Mouse (Mus musculus): ENCODE data around the gene Dctd. TPM values are rescaled to one million over a fixed set of nuclear protein-coding genes. Genes with fewer than 3 reads are reported as not detected.
"Not testable (repeated sequence)": the region's sequence is repeated elsewhere in the genome, so short reads cannot be mapped to it uniquely, and the experiment has no call there.

Dctd gene
- polyA plus RNA-seq, 1 experiment from 2014 or later, result 16.0 TPM

GRCm38 (mm10) chr8:48157718-48158117 lies 58.8 kb downstream of the Dctd start:
- Histone ChIP-seq H3K36me3 (ENCODE audit: control insufficient read depth, insufficient read depth, low read length) (no peaks in the 10 kb centered on the region), H3K4me3 (ENCODE audit: low read depth, low read length) (no peak overlapping the region), H3K9me3 (replicated peaks; ENCODE audit: control insufficient read depth, low read length, poor library complexity, severe bottlenecking) (no peaks in the 10 kb centered on the region; the same call in 1 of the 2 replicates), H3K4me2 (ENCODE audit: low read length) (no peak overlapping the region), H3K4me1 (ENCODE audit: control insufficient read depth, insufficient read depth, low read length) (peaks cover 11% of the 10 kb centered on the region), H3K27ac (ENCODE audit: low read length) (no peak overlapping the region), H3K27me3 (ENCODE audit: control insufficient read depth, insufficient read depth, low read depth, low read length) (no peaks in the 10 kb centered on the region), H3K9ac (ENCODE audit: low read depth, low read length) (no peak overlapping the region)
- ATAC-seq, result no peak
- 33% methylated on average over 10 of the region's 10 CpGs for WGBS

DNA sequence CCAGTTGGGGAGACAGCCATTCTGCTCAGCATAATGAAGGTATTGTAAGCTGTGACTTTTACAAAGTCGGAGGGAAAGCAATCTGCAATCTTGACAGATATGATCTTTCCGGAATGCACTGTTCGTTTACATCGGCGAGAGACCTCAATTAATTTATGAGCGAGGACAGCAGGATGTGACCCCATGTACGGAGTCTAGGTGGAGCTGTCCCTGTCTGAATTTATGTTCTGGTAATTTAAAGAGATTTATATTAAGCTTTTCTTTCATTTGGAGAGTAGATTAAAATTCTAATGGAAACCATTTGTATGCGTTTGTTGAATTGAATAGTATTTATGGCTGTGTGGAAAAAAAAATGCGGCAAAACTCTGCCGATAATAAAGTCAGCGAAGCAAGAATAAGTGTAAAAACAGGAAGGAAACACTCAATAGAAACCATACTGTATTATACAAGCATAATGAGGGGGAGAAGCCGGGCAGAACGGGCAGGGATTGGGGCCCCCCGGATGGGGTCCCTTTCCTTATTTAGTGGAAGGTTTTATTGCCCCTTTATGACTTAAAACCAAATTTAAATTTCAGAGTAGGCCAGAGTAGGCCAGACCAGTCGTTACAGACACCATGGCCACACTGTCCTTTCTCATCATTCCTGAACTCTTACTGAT lies 59.8 kb downstream of the Dctd start:
- no peak for ATAC-seq
- H3K4me2 ChIP-seq (ENCODE audit: low read length), result no peak overlapping the region
- H3K9ac ChIP-seq (ENCODE audit: low read depth, low read length), result no peak overlapping the region
- no peak overlapping the region for H3K27ac ChIP-seq (ENCODE audit: low read length)
- H3K9me3 ChIP-seq (replicated peaks; ENCODE audit: control insufficient read depth, low read length, poor library complexity, severe bottlenecking), result no peaks in the 10 kb centered on the region; the same call in 1 of the 2 replicates
- no peaks in the 10 kb centered on the region for H3K36me3 ChIP-seq (ENCODE audit: control insufficient read depth, insufficient read depth, low read length)
- H3K4me3 ChIP-seq (ENCODE audit: low read depth, low read length), result no peak overlapping the region
- WGBS, result 65% methylated on average over 15 of the region's 15 CpGs
- H3K4me1 ChIP-seq (ENCODE audit: control insufficient read depth, insufficient read depth, low read length), result peaks cover 4% of the 10 kb centered on the region
- H3K27me3 ChIP-seq (ENCODE audit: control insufficient read depth, insufficient read depth, low read depth, low read length), result no peaks in the 10 kb centered on the region

DNA sequence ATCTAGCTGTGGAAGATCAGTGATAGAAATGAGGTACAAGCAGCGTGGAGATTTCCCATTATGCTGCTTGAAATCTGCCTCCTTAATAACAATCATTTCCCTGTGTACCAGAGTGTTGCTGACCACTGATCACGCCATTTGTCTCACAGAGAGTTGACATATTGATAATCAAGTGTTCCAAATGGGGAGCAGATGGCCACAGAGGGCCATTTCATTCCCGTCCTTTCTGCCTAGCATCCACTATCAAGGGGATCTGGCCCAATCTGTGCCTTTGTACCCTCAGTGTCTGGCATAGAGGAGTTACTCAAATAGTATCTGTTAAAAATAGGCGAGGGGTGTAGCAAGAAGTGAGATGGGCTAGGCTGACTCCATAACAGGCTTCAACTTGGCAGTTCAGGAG lies 78.5 kb downstream of the Dctd start:
- Histone ChIP-seq H3K4me3 (ENCODE audit: low read depth, low read length) (no peak overlapping the region), H3K4me1 (ENCODE audit: control insufficient read depth, insufficient read depth, low read length) (no peaks in the 10 kb centered on the region), H3K27me3 (ENCODE audit: control insufficient read depth, insufficient read depth, low read depth, low read length) (no peaks in the 10 kb centered on the region), H3K9ac (ENCODE audit: low read depth, low read length) (no peak overlapping the region), H3K9me3 (replicated peaks; ENCODE audit: control insufficient read depth, low read length, poor library complexity, severe bottlenecking) (no peaks in the 10 kb centered on the region), H3K36me3 (ENCODE audit: control insufficient read depth, insufficient read depth, low read length) (no peaks in the 10 kb centered on the region), H3K27ac (ENCODE audit: low read length) (no peak overlapping the region), H3K4me2 (ENCODE audit: low read length) (no peak overlapping the region)
- ATAC-seq, result no peak
- 80% methylated on average over 4 of the region's 4 CpGs for WGBS

DNA sequence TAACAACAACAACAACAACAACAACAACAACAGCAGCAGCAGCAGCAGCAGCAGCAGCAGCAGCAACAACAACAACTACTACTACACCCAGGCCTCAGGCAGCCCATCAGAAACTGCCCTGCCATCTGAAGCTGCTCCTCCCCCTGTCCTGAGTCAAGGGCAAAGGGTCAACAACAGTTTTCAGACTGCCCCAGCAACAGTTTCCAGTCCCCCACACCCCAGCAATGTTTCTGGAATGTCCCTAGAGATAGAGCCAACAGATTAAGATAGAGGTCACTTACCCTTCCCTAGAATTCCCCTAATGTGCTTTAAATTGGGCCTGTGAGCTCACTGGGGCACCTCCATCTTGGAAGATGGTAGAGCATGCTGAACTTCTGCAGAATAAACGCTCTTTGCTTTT lies 79.0 kb downstream of the Dctd start:
- H3K27ac ChIP-seq (ENCODE audit: low read length), result no peak overlapping the region
- no peak overlapping the region for H3K4me3 ChIP-seq (ENCODE audit: low read depth, low read length)
- H3K27me3 ChIP-seq (ENCODE audit: control insufficient read depth, insufficient read depth, low read depth, low read length), result no peaks in the 10 kb centered on the region
- H3K9ac ChIP-seq (ENCODE audit: low read depth, low read length), result no peak overlapping the region
- H3K4me2 ChIP-seq (ENCODE audit: low read length), result no peak overlapping the region
- no peaks in the 10 kb centered on the region for H3K4me1 ChIP-seq (ENCODE audit: control insufficient read depth, insufficient read depth, low read length)
- 92% methylated on average over 1 of the region's 1 CpGs for WGBS
- ATAC-seq, result no peak
- no peaks in the 10 kb centered on the region for H3K9me3 ChIP-seq (replicated peaks; ENCODE audit: control insufficient read depth, low read length, poor library complexity, severe bottlenecking)
- H3K36me3 ChIP-seq (ENCODE audit: control insufficient read depth, insufficient read depth, low read length), result no peaks in the 10 kb centered on the region

DNA sequence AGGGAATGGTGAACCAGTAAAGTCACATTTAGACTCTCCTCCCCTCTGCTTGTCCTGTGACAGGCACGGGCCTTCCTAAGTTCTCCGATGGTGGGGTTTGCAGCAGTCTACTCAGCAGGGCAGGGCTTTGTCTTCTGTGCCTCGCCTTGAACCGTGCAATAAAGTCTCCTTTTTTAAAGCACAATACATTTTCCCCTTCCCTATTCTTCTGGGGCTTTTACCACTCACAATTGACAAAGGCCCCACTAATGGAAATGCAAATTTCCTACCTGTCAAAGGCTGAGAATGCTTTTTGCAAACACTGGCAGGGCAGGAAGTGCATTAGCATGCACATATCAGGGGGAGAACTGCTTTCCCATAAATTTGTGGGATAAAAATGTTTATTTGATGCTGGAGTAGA lies 80.1 kb downstream of the Dctd start:
- H3K9ac ChIP-seq (ENCODE audit: low read depth, low read length), result no peak overlapping the region
- no peaks in the 10 kb centered on the region for H3K36me3 ChIP-seq (ENCODE audit: control insufficient read depth, insufficient read depth, low read length)
- H3K4me2 ChIP-seq (ENCODE audit: low read length), result no peak overlapping the region
- WGBS, result 14% methylated on average over 4 of the region's 4 CpGs
- no peaks in the 10 kb centered on the region for H3K27me3 ChIP-seq (ENCODE audit: control insufficient read depth, insufficient read depth, low read depth, low read length)
- no peak overlapping the region for H3K27ac ChIP-seq (ENCODE audit: low read length)
- ATAC-seq, result no peak
- no peaks in the 10 kb centered on the region for H3K9me3 ChIP-seq (replicated peaks; ENCODE audit: control insufficient read depth, low read length, poor library complexity, severe bottlenecking)
- H3K4me1 ChIP-seq (ENCODE audit: control insufficient read depth, insufficient read depth, low read length), result no peaks in the 10 kb centered on the region
- no peak overlapping the region for H3K4me3 ChIP-seq (ENCODE audit: low read depth, low read length)

GRCm38 (mm10) chr8:48180146-48180545 lies 81.3 kb downstream of the Dctd start:
- H3K27me3 ChIP-seq (ENCODE audit: control insufficient read depth, insufficient read depth, low read depth, low read length); H3K9me3 ChIP-seq (replicated peaks; ENCODE audit: control insufficient read depth, low read length, poor library complexity, severe bottlenecking); H3K9ac ChIP-seq (ENCODE audit: low read depth, low read length); H3K36me3 ChIP-seq (ENCODE audit: control insufficient read depth, insufficient read depth, low read length); H3K4me1 ChIP-seq (ENCODE audit: control insufficient read depth, insufficient read depth, low read length); H3K4me2 ChIP-seq (ENCODE audit: low read length); ATAC-seq; H3K4me3 ChIP-seq (ENCODE audit: low read depth, low read length); H3K27ac ChIP-seq (ENCODE audit: low read length): not testable (repeated sequence)
- 97% methylated on average over 9 of the region's 9 CpGs for WGBS

GRCm38 (mm10) chr8:48181000-48181399 lies 82.1 kb downstream of the Dctd start:
- Histone ChIP-seq H3K27me3 (ENCODE audit: control insufficient read depth, insufficient read depth, low read depth, low read length) (no peaks in the 10 kb centered on the region), H3K4me3 (ENCODE audit: low read depth, low read length) (no peak overlapping the region), H3K27ac (ENCODE audit: low read length) (no peak overlapping the region), H3K9ac (ENCODE audit: low read depth, low read length) (no peak overlapping the region), H3K36me3 (ENCODE audit: control insufficient read depth, insufficient read depth, low read length) (no peaks in the 10 kb centered on the region), H3K9me3 (replicated peaks; ENCODE audit: control insufficient read depth, low read length, poor library complexity, severe bottlenecking) (no peaks in the 10 kb centered on the region), H3K4me2 (ENCODE audit: low read length) (no peak overlapping the region), H3K4me1 (ENCODE audit: control insufficient read depth, insufficient read depth, low read length) (no peaks in the 10 kb centered on the region)
- no peak for ATAC-seq
- 90% methylated on average over 3 of the region's 3 CpGs for WGBS

- ATAC-seq, result no peak
These were observed 84.9 kb downstream of the Dctd start for GRCm38 (mm10) chr8:48183758-48184157.

GRCm38 (mm10) chr8:48188586-48188985 lies 89.7 kb downstream of the Dctd start:
- H3K4me3 ChIP-seq (ENCODE audit: low read depth, low read length), result no peak overlapping the region
- no peak overlapping the region for H3K27ac ChIP-seq (ENCODE audit: low read length)
- H3K4me2 ChIP-seq (ENCODE audit: low read length), result no peak overlapping the region
- ATAC-seq, result no peak
- no peaks in the 10 kb centered on the region for H3K27me3 ChIP-seq (ENCODE audit: control insufficient read depth, insufficient read depth, low read depth, low read length)
- WGBS, result 98% methylated on average over 12 of the region's 12 CpGs
- H3K4me1 ChIP-seq (ENCODE audit: control insufficient read depth, insufficient read depth, low read length), result no peaks in the 10 kb centered on the region
- H3K9ac ChIP-seq (ENCODE audit: low read depth, low read length), result no peak overlapping the region
- 0 out of 2 replicates have a peak, but pooled peaks cover 2% of the 10 kb centered on the region for H3K9me3 ChIP-seq (replicated peaks; ENCODE audit: control insufficient read depth, low read length, poor library complexity, severe bottlenecking)
- no peaks in the 10 kb centered on the region for H3K36me3 ChIP-seq (ENCODE audit: control insufficient read depth, insufficient read depth, low read length)

More at GRCm38 (mm10) chr8:48183758-48184157, 84.9 kb downstream of the Dctd start:
- WGBS, result 69% methylated on average over 7 of the region's 7 CpGs
- no peak overlapping the region for H3K9ac ChIP-seq (ENCODE audit: low read depth, low read length)
- no peaks in the 10 kb centered on the region for H3K4me1 ChIP-seq (ENCODE audit: control insufficient read depth, insufficient read depth, low read length)
- no peaks in the 10 kb centered on the region for H3K36me3 ChIP-seq (ENCODE audit: control insufficient read depth, insufficient read depth, low read length)
- H3K27me3 ChIP-seq (ENCODE audit: control insufficient read depth, insufficient read depth, low read depth, low read length), result no peaks in the 10 kb centered on the region
- 0 out of 2 replicates have a peak, but pooled peaks cover 2% of the 10 kb centered on the region for H3K9me3 ChIP-seq (replicated peaks; ENCODE audit: control insufficient read depth, low read length, poor library complexity, severe bottlenecking)
- no peak overlapping the region for H3K4me3 ChIP-seq (ENCODE audit: low read depth, low read length)
- no peak overlapping the region for H3K4me2 ChIP-seq (ENCODE audit: low read length)
- no peak overlapping the region for H3K27ac ChIP-seq (ENCODE audit: low read length)
